Mouse (Mus musculus) heart, adult 11 months (tissue): ENCODE measurements at regions not wholly inside any gene's neighbourhood (a gene's known extent, or its start where the extent isn't known, plus 50 kb on each side); places are given as distances from the start of the nearest gene placed in this dataset.

Experiments used
- DNase-seq: peaks from one replicate; pipeline ENCODE4 v3.0.0; 2022

DNA sequence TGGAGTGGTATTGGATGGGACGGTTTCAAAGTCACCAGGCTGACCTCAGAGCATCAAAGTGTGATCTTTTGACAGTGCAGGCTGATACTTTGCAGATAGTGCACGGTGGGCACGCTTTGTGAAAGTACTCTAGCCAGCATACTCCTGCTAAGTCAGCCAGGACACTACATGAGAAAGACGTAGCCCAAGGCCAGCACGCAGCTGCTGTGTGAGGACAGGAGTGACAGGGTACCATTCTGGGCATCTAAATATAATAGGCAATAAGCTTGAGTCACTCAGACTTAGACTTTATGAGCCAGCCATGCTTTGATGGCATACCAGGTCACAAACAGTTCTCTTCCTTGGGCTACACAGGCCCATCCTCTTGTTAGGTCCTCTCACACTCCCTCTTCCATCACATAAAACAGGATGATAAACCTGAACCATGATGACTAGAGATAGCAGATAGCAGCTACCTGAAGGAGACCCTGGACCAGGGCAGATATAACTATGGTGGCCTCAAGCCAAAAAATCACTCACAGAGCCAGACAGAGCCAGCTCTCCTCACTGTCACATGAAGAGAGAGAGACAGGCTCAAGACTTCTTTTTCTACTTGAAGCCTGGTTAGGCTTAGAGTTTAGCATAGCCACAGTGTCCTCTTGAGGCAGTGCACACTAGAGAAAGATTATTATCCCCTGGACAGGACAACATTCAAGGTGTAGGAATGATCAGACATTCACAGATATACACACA, 156.7 kb upstream of the Rreb1 start:
- peak; percentile 86 for DNase-seq

DNA sequence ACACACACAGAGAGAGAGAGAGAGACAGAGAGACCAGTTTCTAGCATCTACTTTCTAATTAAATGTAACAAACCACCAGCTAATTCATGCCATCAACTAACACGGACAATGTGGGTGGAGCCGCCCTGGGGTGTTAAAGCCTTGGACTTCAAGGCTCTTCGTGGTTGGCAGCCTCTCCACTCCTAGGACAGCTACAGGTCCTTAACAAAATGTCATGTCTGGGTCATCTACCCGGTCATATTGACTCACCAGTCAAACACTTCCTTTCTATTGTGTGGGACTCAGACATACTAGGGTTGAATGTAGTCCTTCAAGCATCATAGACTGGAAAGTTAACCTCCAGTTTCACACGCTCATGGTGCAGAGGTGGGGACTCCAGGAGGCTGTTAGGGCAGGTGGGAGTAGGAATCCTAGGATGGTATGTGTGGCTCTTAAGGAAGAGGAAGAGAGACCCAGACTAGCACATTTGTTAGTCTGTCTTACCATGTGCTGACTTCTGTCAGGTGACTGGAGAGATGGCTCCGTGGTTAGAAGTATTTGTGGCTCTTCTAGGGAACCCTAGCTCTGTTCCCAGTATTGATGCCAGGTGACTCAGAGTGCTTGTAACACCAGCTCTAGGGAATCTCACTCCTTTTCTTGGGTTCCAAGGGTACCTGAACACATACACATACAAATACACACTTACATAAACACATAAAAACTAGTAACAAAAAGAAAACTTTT, 155.7 kb upstream of the Rreb1 start:
- no peak for DNase-seq

DNA sequence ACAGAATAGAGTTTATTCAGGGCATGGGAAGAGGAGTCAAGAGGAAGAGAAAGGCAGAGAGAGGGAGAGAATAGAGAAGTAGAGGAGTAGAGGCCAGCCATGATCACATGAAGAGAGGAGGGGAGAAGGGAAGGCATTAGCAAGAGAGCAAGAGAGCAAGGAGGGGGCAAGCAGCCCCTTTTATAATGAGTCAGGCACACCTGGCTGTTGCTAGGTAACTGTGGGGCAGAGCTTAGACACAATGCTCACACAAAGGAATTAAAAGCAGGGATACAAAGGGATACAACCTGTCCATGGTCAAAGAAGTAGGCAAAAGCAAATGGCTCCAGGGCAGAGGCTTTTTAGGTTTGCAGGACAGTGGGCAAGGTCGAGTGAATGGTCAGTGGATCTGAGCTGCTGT, 153.5 kb upstream of the Rreb1 start:
- DNase-seq: no peak

DNA sequence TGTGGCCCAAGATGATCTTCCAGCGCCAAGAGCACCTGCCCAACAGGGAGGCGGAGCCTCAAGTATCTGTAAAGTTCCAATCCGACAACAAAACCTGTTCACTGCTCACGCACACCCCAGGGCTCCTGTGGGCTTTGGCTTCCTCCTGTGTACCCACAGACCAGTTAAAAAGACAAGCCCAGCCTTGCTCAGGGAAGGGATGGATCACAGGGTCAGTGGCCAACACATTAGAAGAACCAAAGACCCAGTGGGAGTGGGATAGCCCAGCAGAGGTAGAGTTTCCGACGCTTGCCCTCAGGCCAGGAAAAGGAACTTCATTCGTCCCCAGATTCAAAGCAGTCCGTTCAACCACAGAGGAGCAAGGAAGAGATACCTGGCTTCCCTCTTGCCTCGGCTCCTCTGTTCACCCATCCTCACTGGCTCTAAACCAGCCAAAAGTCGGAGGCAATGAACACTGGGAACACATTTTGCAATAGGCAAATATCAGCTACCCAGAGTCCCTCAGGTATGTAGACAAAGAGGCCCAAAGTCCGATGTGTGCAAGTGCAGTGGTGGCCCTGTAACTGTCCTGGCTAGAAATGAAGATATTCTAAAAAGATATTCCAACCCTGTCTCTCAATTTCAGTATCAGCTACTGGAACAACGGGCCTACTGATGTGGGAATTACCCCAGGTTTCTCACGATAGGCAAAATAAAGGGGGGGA, 152.5 kb upstream of the Rreb1 start:
- DNase-seq: peak; percentile 75

DNA sequence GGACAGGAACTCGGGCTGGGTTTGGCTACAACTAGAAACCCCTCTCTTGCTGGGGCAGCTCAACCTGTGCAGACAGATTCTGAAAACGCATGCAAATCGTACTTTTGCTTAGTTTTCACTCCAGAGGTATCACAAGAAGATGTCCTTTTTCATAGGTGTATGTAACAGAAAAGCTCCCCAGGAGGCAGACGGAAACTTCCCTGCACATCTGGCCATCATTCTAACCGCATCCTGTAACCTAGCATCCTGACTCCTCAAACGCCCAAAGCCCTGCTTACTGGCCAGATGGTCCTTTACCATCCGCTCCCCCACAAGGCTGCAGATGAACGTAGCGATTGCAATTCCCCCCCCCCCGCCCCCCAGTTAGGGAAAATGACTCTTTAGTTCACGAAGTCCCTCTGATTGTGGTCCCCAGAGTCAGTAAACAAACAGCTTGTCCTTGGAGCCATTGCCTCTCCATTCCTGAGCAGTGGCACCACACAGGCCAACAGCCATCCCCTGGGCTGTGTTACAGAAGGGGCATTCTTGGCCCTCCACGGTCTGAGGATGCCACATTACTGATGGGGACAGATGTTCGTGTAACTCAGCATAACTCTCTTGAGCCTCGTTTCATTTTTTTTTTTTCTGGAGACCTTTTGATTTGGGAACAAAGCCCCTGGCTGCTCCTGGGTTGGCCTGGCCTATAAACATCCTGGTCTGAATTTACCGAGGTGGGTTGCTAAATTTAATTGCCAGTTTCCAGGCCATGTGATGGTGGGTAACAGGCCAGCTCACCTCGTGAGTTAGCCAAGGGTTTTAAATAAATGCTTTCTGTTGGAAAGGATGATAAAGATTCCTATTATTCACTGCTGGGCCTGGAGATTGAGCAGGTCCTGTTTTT, 149.6 kb upstream of the Rreb1 start:
- DNase-seq: peak; percentile 96

DNA sequence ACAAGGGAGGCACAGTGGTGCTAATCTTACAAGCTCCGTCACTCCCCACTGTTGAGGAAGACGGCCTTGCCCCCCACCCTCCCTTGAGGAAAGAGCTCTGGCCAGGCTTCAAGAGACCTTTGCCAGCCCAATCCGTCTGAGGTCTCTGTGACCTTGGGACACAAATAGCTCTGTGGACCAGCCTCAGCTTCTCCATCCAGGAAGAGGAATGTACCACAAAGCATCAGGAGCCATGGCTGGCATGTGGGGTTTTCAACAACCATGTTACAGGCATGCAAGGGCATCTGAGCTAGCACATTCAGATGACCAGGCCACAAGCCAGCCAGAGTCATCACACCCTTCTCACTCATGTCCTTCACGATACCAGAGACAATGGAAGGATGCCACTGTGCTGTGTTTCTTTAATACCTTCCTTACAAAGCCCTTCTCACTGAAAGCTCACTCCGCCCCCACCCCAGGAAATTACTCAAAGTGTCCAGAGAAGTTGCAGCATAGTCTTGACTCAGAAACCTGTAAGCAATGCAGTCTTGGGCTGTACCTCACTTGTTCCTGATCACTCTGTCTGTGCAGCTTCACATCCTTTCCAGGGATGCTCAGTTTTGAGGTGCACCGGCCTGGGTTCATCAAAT, 148.8 kb upstream of the Rreb1 start:
- peak; percentile 97 for DNase-seq

DNA sequence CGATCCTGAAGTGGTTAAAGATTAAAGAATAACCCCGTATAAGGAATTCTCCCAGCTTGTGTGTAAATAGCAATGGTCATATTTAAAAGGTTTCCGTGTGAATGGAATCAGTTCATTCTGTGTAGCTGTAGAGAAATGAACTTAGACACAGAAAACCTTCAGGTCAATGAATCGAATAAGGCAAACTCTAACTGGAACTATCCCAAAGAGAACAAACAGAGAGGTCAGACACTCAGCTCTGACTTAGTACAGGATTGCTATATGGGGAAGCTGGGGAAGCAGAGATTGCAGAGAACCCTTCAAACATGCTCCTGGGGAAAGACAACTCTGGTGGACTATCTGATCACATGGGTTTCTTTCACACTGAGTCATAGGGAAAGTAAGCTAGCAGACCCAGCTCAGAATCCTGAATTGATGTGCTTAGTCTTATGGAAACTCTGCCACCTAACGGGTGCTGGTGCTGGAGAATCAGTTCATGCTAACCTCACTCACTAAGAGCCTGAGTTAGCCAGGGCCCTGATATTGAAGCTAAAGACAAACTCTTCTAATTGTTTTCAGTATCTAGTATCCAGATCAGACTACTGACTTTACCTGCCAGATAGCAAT, 145.3 kb upstream of the Rreb1 start:
- DNase-seq: no peak

DNA sequence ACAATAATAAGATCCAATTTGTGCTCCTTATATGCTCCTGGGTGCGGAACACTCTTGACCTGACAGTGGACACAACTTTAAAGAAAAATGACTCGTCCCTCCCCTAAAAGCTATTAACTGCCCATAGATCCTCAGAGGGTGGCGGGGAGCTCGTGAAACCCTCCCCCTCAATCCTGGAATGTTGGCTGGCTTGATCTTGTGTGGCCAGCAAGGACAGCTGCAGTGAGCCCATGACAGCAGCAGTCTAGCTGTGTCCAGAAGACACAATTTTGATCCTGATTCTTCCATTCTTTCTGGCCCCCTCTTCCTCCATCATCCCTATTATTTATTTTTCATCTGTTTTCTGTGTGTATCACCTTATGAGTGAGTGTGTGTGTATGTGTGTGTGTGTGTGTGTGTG, 141.8 kb upstream of the Rreb1 start:
- DNase-seq: no peak

DNA sequence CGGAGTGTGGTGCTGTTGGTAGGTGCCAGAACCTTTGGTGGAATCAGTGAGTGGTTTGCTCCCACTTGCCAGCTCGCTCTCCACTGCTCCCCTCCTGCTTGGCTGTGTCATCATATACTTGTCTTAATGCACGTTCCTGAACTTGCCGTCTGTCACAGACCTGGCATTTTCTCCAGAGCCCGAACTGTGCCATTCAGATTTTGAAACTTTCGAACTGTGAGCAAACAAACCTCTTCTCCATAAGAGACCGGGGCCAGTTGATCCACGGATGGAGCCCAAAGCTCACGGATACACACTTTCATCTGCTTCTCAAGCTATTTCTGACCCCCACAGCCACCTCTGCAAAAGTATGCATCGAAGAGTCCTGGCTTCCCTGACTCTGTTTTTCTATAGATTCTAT, 141.0 kb upstream of the Rreb1 start:
- no peak for DNase-seq

DNA sequence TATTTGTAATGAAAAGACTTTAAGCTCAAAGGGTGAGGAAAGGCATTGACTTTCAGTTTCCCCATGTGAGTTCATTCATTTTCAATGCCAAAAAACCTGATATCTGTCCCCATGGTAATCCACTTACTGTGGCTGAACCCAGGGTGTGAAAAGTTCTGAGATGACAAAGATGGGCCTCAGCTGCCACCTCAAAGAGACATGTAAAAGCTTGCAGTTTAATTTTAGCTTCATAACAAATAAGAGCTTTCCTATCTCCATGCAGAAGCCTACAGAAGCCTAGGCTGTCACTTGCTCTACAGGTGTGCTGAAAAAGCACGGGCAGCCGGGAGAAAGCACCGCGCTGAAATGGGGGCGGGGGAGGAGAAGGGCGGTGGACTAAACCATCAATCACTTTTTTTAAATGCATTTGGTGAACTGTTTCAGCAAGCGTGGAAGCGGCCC, 140.1 kb upstream of the Rreb1 start:
- DNase-seq: peak; percentile 86

DNA sequence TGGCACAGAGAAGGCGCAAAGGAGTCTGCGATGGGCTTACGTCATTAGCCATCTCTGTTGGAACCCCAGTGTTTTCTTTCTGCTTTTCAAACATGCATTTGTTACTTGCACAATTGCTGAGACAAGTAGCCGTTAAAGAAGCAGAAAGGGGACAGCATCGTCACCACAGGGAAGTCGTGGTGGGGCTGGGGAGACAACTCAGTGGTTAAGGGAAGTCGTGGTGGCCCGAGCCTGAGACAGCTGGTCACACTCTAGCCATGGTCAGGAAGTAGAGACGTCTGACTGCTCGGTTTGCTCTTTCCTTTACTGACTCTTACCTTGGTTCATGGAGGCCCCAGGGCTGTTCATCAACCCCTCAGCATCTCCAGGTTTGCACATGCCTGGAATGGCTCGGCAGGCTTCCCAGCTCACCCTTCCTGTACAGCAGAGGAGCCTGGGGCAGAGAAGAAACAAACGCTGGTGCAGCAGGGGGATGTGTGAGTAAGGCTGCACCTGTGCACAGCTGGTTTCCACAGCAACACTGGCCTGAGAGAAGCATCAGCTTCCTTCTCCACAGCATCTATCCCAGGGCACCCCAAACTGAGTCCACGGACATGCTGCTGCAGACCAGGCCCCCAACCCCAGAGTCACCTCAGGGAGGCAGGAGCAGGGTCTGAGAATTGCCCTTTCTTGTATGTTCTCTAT, 135.6 kb upstream of the Rreb1 start:
- DNase-seq: peak; percentile 93

DNA sequence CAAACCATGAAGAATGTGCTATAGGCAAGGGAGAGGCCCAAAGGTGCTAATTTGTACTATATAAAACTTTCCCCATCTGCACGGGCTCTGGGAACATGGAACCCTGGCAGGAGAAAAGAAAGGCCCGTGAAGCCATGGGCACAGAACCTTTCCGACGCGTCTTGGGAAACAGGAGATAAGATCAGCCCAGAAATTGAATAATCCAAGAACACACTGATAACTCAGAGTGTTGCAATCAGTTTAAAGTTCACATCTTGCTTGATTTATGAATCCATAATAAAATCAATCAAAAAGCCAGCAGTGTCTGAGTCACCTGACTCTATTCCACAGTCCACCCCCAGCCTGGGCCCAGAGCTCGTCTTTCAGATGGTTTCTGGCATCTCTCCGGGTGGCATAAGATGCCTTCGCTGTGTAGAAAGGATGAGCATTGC, 133.4 kb upstream of the Rreb1 start:
- DNase-seq: no peak

DNA sequence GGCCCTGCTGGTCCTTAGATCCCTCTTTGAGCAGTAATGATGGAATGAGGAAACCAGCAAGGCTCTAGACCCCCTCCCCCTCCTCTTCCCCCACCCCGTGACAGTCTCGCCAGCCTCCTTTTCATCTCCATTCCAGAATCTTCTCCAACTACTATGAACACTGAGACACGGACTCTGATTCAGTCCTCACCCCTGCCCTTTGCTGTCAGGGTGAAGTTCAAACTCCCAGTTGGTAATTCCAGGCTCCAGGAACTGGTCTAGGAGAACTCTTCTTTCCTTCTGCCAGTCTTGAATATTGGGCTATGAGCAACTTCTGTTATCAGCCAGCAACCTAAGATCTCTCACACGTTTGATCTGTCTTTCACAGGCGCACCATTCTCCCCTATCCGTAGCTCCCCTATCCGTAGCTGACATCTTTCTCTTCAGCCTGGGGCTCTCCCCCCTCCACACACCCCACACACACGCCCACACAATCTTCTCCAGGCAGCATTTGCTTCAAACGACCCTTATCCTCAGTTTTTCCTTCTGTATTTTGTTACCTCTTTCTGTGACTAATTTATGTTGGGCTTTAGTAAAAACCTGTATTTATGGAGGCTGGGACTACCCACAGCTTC, 128.6 kb upstream of the Rreb1 start:
- no peak for DNase-seq

DNA sequence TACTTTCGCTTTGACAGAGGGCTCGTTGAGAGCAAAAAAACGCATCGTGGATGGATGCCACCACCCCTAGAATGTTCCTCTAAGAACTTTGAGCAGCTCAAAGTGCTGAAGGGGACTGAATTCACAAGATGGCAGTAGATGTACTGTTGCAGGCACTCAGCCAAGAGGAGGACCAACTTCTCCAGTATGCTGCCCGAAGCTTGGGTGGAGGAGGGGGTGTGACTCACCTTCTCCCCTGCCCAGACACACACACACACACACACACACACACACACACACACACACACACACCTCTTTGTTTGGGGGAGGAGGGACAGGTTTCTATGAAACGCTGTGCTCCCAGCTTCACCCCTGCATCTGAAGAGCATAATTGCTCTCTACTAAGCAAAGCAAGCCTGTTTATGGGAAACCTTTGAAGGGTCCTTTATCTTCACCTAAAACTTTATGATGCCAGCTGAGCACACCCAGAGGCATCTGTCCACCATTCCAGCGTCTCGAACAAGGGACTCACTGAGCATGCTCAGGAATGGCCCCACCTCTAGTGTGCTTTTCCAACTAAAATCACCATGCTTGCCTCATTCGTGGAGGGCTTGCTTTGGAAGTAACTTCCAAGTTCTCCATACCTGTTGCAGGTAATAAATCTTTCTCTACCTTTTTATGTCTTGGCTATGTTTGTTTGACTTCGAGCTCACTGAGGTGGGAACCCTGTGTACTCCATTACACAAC, 126.8 kb upstream of the Rreb1 start:
- DNase-seq: no peak

DNA sequence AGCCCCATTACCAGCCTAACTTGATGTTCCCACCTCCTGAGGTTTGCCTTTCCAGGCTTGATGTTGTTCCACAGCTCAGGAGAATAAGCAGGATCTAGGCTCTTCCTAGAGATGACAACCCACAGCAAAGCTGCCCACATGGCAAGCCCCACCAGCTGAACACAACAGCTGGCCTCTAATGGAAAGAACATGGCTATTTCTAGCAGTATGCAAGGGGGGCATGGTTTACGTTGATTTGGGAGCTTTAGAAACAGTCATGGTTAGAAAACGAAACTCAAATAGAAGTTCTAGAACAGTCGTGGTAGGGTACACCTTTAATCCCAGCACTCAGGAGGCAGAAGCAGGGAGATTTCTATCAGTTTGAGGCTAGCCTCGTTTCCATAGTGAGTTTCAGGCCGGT, 123.5 kb upstream of the Rreb1 start:
- no peak for DNase-seq

DNA sequence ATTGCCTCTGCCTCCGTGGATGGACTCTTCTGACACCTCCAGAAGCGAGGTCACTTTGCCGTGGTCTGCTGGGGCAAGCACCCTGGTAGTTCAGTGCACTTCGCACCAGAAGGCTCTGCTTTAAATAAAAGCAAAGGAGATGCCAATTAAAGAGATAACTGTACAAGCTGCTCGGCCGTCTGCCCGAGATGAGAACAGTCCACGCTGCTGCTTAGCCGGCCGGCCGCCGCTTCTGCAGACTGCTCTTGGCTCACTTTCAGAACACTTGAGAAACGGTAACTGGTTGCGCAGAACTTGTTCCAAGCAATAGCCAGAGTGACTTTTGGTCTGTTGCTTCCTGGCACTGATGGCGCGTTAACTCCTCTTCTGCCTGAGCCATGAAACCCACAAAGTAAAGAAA, 121.0 kb upstream of the Rreb1 start:
- DNase-seq: peak; percentile 98

DNA sequence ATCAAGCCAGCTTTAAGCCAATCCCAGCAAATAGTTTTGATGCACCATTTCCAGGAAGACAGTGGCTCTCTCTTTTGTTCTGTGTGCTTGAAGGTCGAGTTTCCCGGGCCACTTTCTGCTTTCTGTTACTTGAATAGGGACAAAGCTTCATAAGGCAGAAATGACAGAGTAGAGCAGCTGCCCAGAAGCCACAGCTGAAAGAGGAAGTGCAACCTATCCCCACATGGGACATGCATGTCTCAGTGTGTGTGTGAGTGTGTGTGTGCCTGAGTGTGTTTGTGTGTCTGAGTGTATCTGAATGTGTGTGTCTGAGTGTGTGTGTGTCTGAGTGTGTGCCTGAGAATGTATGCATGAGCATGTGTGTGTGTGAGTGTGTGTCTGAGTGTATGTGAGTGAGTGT, 120.2 kb upstream of the Rreb1 start:
- peak; percentile 95 for DNase-seq

DNA sequence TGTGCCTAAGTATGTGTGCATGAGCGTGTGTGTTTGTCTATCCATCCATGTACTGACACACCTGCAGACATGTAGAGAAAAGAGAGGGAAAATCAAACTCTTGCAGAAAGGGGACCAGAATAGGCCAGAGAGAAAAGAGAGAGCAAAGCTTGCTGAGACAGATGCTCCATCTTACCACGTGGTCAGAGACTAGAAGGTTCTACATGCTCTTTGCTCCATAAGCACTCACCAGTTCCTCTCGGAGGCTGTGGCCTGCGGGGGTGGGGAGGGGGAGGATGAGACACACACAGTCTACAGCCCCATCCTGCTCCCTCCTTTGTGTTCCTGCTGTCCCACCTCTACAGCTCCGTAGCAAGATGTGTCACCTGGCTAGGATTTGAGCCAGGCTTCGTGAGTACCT, 119.7 kb upstream of the Rreb1 start:
- no peak for DNase-seq

DNA sequence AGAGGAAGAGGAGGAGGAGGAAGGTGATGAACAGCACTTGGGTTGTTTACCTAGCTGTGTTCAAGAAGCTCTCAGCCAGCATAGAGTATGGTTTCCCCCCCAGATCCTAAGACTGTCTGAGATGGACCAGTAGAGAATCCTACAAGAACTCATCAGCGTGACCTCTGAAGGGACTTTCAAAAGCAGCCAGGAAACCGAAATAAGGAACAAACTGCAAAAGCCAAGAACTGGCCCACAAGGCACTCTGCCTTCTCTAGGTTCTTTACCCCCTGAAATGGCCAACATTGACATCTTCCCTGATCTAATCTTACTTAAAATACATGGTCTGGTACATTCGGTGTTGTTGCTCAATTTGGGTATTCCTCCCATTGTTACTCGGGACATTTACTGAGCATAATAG, 118.1 kb upstream of the Rreb1 start:
- DNase-seq: peak; percentile 80

DNA sequence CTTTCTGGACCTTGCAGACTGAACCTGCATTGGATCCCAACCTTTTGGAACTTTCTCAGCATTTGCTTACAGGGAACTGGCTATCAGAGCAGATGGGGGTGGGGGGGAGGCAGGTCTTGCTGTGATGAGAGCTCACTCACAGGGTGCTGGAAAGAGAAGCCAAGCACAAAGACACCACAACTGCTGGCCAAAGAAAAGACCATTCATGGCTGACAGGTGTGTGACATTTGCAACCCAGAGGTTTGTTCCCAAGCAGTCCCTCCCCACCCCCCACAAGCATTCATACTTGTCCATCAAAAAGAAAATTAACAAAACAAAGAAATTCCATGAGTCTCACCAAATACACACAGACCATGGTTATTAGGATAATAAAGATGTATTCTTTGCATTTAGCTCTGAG, 117.5 kb upstream of the Rreb1 start:
- DNase-seq: no peak
